Mouse (Mus musculus): Measurements from ENCODE around the gene Cbll1.
"Not testable (repeated sequence)": the region's sequence is repeated elsewhere in the genome, so short reads cannot be mapped to it uniquely, and the experiment has no call there.

The Cbll1 gene

GRCm38 (mm10) chr12:31498936-31499313, 491 bp downstream of the Cbll1 start:
- DNase-seq (ENCODE audit: low spot score), result no peak

GRCm38 (mm10) chr12:31486431-31486830, 13.0 kb downstream of the Cbll1 start:
- peak; percentile 50 for DNase-seq (ENCODE audit: low spot score)

GRCm38 (mm10) chr12:31478182-31478581, 21.2 kb downstream of the Cbll1 start:
- not testable (repeated sequence) for DNase-seq (ENCODE audit: low spot score)

- DNase-seq (ENCODE audit: low spot score), result no peak
Measured at GRCm38 (mm10) chr12:31462615-31463014, 36.8 kb downstream of the Cbll1 start.

GRCm38 (mm10) chr12:31461371-31461770, 38.0 kb downstream of the Cbll1 start:
- no peak for DNase-seq (ENCODE audit: low spot score)

- not testable (repeated sequence) for DNase-seq (ENCODE audit: low spot score)
Measured at GRCm38 (mm10) chr12:31460270-31460669, 39.1 kb downstream of the Cbll1 start.

GRCm38 (mm10) chr12:31458474-31458873, 40.9 kb downstream of the Cbll1 start:
- DNase-seq (ENCODE audit: low spot score), result no peak

- no peak for DNase-seq (ENCODE audit: low spot score)
Measured at GRCm38 (mm10) chr12:31456271-31456670, 43.1 kb downstream of the Cbll1 start.

- no peak for DNase-seq (ENCODE audit: low spot score)
Measured at GRCm38 (mm10) chr12:31449341-31449740, 50.1 kb downstream of the Cbll1 start.

GRCm38 (mm10) chr12:31444827-31445226, 54.6 kb downstream of the Cbll1 start:
- DNase-seq (ENCODE audit: low spot score), result no peak

- peak; percentile 12 for DNase-seq (ENCODE audit: low spot score)
Measured at GRCm38 (mm10) chr12:31444131-31444546, 55.3 kb downstream of the Cbll1 start.

GRCm38 (mm10) chr12:31439612-31440011, 59.8 kb downstream of the Cbll1 start:
- no peak for DNase-seq (ENCODE audit: low spot score)

GRCm38 (mm10) chr12:31437791-31438190, 61.6 kb downstream of the Cbll1 start:
- DNase-seq (ENCODE audit: low spot score), result no peak

Data from adipocyte (in vitro differentiated cells).